Mouse (Mus musculus) liver, embryonic 18 days (tissue): ENCODE measurements around the gene Clpsl2. TPM values are rescaled to one million over a fixed set of nuclear protein-coding genes. Genes with fewer than 3 reads are reported as not detected.

Experiments used
- polyA plus RNA-seq: library from polyadenylated mRNA; depleted of rRNA; stranded (reverse); fragments of >200 nt; gene quantifications from 2 replicates; pipeline ENCODE4 v1.2.3, GENCODE M21; 2012; rRNA removed

The Clpsl2 gene
- not detected in 2 replicates for polyA plus RNA-seq

GRCm38 (mm10) chr17:28549111-28549510 lies at the start of gene Clpsl2:
Clpsl2 (plus strand) TSS chr17:28549411.

GRCm38 (mm10) chr17:28517441-28517955 lies 31.7 kb upstream of the Clpsl2 start, which contains the start of gene Fkbp5:
Fkbp5 (minus strand) TSS chr17:28517527.

GRCm38 (mm10) chr17:28530506-28530905 lies 18.7 kb upstream of the Clpsl2 start, which contains the start of gene Armc12:
Armc12 (plus strand) TSS chr17:28530806.

GRCm38 (mm10) chr17:28560598-28560997 lies 11.4 kb downstream of the Clpsl2 start, which contains the start of gene Clps:
Clps (minus strand) TSS chr17:28560766.

GRCm38 (mm10) chr17:28575244-28576125 lies 26.3 kb downstream of the Clpsl2 start, which contains the start of gene Lhfpl5:
Lhfpl5 (plus strand) TSS chr17:28575641.

Other genes starting within 250 kb of the Clpsl2 start
- gene Fance, start 235.9 kb upstream of the Clpsl2 start, polyA plus RNA-seq: 3.1 and 3.8 TPM in 2 replicates
- gene Rpl10a, start 220.9 kb upstream of the Clpsl2 start, polyA plus RNA-seq: 1,580 and 2,072 TPM in 2 replicates
- gene Tead3, start 198.6 kb upstream of the Clpsl2 start, polyA plus RNA-seq: 2.5 and 2.8 TPM in 2 replicates
- 0.06 and 0.18 TPM in 2 replicates for gene Tulp1, start 184.2 kb upstream of the Clpsl2 start, polyA plus RNA-seq
- gene Fkbp5, start 31.9 kb upstream of the Clpsl2 start, polyA plus RNA-seq: 47.2 and 52.1 TPM in 2 replicates
- gene Armc12, start 18.6 kb upstream of the Clpsl2 start, polyA plus RNA-seq: 0.08 and 0.12 TPM in 2 replicates
- gene Clps, start 11.4 kb downstream of the Clpsl2 start, polyA plus RNA-seq: 0.42 and 11.9 TPM in 2 replicates
- not detected in 2 replicates for gene Lhfpl5, start 26.2 kb downstream of the Clpsl2 start, polyA plus RNA-seq
- 11.8 and 14.0 TPM in 2 replicates for gene Srpk1, start 73.3 kb downstream of the Clpsl2 start, polyA plus RNA-seq
- 0.60 and 0.66 TPM in 2 replicates for gene Slc26a8, start 140.8 kb downstream of the Clpsl2 start, polyA plus RNA-seq
- 41.7 and 50.1 TPM in 2 replicates for gene Mapk14, start 141.9 kb downstream of the Clpsl2 start, polyA plus RNA-seq
- gene AC170998.1, start 176.7 kb downstream of the Clpsl2 start, polyA plus RNA-seq: 0.17 and 0.30 TPM in 2 replicates
- 15.2 and 19.5 TPM in 2 replicates for gene Mapk13, start 219.9 kb downstream of the Clpsl2 start, polyA plus RNA-seq